Mouse (Mus musculus) inflammation-experienced regulatory T-cells, adult 6 months (primary cell): ENCODE data around the gene Ormdl3. TPM values are rescaled to one million over a fixed set of nuclear protein-coding genes. Genes with fewer than 3 reads are reported as not detected.

ENCODE experiments used
- ATAC-seq: one replicate; pipeline ENCODE4 v1.8.0; 2017
- polyA plus RNA-seq, 3 experiments: library from polyadenylated mRNA; unstranded; fragments of 100-300 nt; shearing (Covaris generic); gene quantifications; one replicate each; pipeline ENCODE4 v1.2.1; 2017

Ormdl3 gene
- polyA plus RNA-seq, 3 experiments from 2014 or later: 23.6 to 31.0 (median 30.7) TPM

DNA sequence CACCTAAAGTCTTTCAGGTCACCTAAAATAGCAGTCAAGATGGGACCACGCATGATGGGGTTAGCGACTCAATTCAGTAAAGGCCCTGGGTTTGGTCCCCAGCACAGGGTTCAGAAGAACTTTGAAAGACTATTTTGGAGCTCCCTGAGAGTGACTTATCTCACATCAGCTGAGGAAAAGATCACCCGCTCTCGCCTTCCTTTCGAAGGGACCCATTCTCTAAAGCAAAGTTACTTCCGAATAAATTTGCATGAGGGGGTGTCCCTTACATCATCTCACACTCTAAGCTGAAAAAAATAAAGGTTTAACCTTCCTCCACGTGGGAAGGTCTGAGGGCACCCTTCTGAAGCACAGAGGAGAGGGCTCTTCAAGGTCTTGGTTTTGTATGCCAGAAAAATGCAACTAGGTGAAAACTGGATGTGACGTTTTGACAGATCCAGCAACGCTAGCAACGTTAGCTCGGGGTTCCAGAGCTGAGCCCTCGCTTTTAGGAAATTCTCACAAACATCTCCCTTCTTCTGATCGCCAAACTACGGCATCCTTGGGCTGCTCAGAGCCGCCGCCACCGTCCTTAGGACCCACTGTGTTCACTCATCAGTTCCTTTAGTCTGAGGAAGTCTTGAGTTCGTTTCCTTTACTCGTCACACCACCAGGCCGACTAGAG lies 36.7 kb downstream of the Ormdl3 start:
- peak; percentile 73 for ATAC-seq

DNA sequence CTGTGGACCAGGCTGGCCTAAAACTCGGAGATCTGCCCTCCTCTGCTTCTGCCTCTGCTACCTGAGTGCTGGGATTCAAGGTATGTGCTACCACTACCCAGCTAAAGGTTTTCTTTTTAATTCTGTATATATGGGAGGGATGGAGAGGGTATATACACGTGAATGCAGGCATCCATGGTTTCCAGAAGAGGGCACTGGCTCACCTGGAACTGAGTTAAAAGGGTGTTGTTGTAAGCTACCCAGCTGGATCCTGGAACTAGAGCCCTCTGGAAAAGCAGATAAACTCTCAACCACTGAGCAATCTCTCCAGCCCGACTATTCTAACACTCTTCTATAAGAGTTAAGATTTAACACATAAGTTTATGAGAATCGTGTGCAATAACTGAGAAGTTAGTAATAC lies 37.8 kb downstream of the Ormdl3 start:
- no peak for ATAC-seq

DNA sequence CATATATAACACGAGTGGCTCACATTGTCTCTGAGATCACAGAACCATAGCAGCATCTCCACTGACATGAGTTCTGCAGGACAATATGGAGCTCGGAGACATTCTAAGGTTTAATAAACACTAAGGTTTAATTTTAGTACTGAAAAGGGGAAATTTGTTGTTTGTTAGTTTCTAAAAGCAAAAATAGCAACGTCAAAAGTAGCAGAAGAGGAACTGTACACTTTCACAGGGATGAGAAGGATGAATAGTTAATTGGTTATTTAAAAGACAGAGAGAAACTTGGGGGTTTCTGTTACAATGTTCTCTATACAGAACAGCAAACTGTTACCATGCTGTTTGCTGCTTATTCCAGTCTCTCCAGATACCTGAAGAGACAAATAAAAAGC lies 39.9 kb downstream of the Ormdl3 start:
- ATAC-seq: no peak

DNA sequence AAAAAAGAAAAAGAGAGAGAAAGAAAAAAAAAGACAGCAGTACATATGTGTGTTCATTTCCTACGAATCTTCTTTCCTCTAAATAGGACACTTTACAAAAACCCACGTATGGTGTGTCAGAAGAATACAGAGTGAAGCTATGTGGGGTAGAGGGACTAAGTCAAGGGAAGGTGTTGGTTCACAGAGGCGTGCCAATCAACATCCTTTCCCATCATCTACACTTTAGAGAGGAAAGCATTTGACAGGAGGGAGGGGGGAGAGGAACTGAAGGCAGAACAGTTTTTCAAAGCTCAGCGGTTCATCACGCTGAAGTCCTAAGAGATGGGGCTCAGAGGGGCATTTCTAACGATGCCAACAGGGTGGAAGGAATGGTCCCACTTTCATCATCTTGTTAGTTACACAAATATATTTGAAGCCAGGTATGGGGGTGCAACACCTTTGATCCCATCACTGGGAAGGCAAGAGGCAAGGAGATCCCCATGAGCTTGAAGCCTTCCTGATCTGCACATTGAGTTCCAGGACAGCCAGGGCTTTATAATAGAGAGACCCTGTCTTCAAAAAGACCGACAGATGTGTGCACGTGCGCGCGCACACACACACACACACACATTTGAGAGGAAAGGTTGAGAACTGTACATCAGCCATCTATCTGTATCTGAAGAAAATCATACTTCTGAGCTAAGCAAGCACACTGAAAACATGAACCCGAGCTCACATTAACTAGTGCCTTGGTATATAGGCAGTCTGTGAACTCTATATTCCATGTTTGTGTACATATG lies 40.5 kb downstream of the Ormdl3 start:
- ATAC-seq: no peak

DNA sequence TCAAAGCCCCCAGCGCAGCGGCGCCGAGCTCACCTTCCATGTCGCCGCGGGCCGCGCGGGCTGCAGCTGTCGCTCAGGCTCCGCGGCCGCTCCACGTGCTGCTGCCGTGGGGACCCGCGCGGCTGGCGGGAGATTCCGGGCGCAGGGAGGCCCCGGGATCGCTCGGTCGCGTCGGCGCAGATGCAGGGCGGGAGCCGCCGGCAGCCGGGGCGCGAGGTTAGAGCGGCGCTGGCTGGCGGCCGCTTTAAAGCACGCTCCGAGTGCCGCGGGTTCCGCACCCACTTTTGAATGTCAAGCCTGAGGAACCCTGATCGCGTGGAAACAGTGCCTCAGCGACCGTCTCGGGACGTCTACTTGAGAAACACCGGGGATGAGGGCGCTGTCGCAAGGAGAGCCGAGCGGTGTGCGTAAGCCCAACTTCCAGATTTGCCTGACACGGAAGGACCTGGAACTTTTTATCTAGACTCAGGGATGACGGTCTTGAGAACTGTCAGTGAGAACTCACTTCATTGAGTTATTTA lies 41.4 kb downstream of the Ormdl3 start, which contains the start of gene Ikzf3:
Gene Ikzf3, minus strand, starts transcription at position 321 of the 521 bp plus-strand sequence.
- ATAC-seq: peak; percentile 8

DNA sequence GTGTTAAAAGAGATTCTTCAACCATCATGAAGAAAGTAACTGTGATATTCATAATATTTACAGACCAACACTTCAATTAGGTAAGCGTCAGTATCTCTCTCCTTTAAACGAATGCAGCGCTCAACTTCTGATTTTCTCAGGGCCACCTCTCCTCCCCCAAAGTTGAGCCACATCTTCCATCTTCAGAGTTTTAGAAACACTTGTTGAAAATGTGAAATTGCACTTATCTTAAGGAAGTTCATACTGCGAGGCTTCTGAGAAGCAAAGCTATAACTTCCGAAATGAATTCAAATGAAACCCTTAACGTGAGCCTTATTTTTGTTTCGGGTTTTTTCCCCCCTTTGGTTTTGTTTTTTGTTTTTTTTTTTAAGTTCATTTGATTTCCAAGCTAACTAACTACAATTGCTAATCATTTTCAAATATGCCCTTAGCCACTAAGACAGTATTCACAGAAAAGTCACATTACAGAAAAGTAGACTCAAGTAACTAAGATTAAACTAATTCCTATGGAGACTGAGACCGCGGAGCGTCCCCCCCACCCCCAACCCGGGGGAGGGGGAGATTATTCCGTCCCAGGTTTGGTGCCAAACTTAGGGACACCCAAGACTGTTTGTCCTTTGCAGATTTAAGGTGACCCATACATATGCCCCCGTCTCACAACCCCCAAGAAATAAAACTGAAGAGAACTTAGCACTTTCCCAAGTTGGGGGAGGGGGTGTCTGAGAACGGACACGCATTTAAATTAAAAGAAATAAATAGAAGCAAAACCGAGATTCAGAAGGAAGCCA lies 42.1 kb downstream of the Ormdl3 start:
- ATAC-seq: no peak

DNA sequence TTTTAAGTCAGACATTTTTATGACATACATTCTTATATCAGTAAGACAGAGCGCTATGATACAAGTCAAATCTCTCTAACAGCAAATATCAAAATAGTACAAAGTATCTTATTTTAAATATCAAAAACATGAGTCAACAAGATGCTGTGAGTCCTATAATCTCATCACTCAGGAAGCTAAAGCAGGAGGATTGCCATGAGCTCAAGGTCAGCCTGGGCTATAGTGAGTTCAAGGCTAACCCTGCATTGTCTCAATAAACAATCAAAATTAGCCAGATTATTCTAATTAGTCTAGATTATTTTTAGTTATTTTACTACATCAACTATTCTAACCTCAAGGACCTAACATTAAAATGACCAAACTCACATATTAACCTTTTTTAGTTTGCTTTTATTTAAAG lies 43.8 kb downstream of the Ormdl3 start:
- ATAC-seq: no peak

DNA sequence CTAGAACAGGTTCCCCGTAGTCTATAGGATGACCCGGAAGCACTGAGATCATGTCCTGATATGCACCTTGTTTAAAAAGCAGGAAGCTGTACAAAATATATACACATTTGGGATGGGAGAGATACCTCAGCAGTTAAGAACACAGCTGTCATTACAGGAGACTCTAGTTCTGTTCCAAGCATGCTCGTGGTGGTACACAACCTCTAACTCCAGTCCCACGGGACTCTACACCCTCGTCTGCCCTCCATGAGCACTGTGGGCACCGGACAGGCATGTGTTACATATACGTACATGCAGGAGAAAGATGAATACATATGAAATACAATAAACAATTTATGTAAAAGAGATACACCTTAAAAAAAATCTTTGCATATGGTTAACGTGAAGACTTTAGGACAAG lies 44.6 kb downstream of the Ormdl3 start:
- ATAC-seq: no peak

DNA sequence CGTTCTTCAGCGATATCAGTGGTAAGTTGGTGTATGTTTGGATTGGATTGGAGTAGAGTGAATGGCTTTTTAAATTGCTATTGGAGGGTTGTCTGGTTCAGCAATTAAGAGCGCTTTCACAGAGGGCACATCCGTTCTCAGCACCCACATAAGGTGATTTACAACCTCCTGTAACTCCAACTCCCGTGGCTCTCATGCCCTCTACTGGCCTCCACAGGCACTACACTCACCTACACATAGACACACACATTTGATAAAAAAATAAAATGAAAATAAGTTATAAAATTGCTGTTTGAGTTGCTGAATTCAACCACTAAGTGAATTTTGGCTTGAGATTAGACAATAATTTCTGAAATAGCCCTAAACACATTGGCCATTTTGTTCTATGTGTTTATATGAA lies 46.8 kb downstream of the Ormdl3 start:
- ATAC-seq: no peak

DNA sequence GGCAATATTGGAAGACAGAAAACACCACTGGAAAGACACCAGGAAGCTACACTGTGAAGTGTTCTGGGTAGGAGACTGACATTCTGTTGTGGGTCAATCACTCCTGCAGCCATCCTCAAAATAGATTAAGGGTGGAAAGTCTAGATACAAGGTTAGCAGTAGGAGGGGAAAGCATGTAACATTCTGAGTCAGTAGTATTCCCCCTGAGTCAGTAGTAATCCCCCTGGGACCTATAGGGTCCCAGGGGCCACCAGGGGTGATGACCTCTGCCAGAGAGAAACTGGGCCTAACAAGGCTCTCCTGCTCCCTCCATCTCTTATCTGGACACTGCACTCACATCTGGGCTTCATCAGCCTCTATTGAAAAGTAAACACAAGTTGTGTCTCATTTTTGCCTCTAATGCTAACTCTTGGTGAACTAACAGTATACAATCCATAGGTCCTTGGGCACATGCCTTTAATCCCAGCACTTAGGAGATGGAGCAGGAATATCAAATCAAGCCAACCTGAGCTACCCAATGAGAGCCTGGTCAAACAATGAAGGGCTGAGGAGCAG lies 49.6 kb downstream of the Ormdl3 start:
- no peak for ATAC-seq

Other genes starting within 250 kb of the Ormdl3 start
- gene Ppp1r1b, start 239.0 kb downstream of the Ormdl3 start, polyA plus RNA-seq: not detected
- gene Stard3, start 229.0 kb downstream of the Ormdl3 start, polyA plus RNA-seq: 10 to 100 TPM; 38.5 to 42.1 (median 40.3) TPM
- not detected for gene Tcap, start 203.6 kb downstream of the Ormdl3 start, polyA plus RNA-seq
- gene Pnmt, start 200.9 kb downstream of the Ormdl3 start, polyA plus RNA-seq: not detected
- gene Pgap3, start 186.9 kb downstream of the Ormdl3 start, polyA plus RNA-seq: 1 to 10 TPM; 7.0 to 8.2 (median 7.2) TPM
- gene Erbb2, start 174.9 kb downstream of the Ormdl3 start, polyA plus RNA-seq: under 1 TPM in 2 of 3 experiments, not detected in 1; 0.13 to 0.68 TPM
- gene Mien1, start 148.4 kb downstream of the Ormdl3 start, polyA plus RNA-seq: 100 to 1,000 TPM; 148 to 198 (median 167) TPM
- 1 to 10 TPM; 1.2 to 3.1 (median 2.1) TPM for gene Grb7, start 141.0 kb downstream of the Ormdl3 start, polyA plus RNA-seq
- gene Ikzf3, start 41.3 kb downstream of the Ormdl3 start, polyA plus RNA-seq: 100 to 1,000 TPM in 1 of 3 experiments, 10 to 100 TPM in 2; 75.8 to 102 (median 78.8) TPM
- gene Zpbp2, start 36.3 kb downstream of the Ormdl3 start, polyA plus RNA-seq: 1 to 10 TPM; 3.4 to 5.0 (median 4.3) TPM
- gene Lrrc3c, start 10.9 kb upstream of the Ormdl3 start, polyA plus RNA-seq: not detected
- gene Gm12355, start 38.3 kb upstream of the Ormdl3 start, polyA plus RNA-seq: 10 to 100 TPM in 2 of 3 experiments, 1 to 10 TPM in 1; 1.3 to 14.8 (median 10.7) TPM
- gene Gsdma3, start 39.0 kb upstream of the Ormdl3 start, polyA plus RNA-seq: not detected
- gene Gsdma2, start 59.4 kb upstream of the Ormdl3 start, polyA plus RNA-seq: not detected
- not detected for gene Gsdma, start 77.0 kb upstream of the Ormdl3 start, polyA plus RNA-seq
- gene Psmd3, start 95.2 kb upstream of the Ormdl3 start, polyA plus RNA-seq: 10 to 100 TPM; 12.9 to 20.6 (median 15.5) TPM
- not detected for gene Csf3, start 113.9 kb upstream of the Ormdl3 start, polyA plus RNA-seq
- gene Med24, start 142.1 kb upstream of the Ormdl3 start, polyA plus RNA-seq: 10 to 100 TPM; 23.8 to 32.5 (median 28.3) TPM
- 1 to 10 TPM; 1.3 to 6.3 (median 5.2) TPM for gene Thra, start 153.3 kb upstream of the Ormdl3 start, polyA plus RNA-seq
- 1 to 10 TPM; 6.5 to 8.4 (median 7.3) TPM for gene Nr1d1, start 188.0 kb upstream of the Ormdl3 start, polyA plus RNA-seq
- gene Msl1, start 208.1 kb upstream of the Ormdl3 start, polyA plus RNA-seq: 10 to 100 TPM; 16.7 to 26.3 (median 20.4) TPM
- 10 to 100 TPM in 2 of 3 experiments, 1 to 10 TPM in 1; 8.7 to 14.8 (median 11.6) TPM for gene Casc3, start 217.5 kb upstream of the Ormdl3 start, polyA plus RNA-seq
- gene Rapgefl1, start 249.4 kb upstream of the Ormdl3 start, polyA plus RNA-seq: under 1 TPM in 2 of 3 experiments, not detected in 1; 0.32 to 0.63 TPM